Mouse (Mus musculus) liver, adult 2 months (tissue): ENCODE data around the gene Serpina1d. TPM values are rescaled to one million over a fixed set of nuclear protein-coding genes. Genes with fewer than 3 reads are reported as not detected.
A peak's percentile ranks its signal among the peaks of the same experiment; 100 is the strongest.
"Not testable (repeated sequence)": the region's sequence is repeated elsewhere in the genome, so short reads cannot be mapped to it uniquely, and the experiment has no call there.

ENCODE experiments used
- DNase-seq: peaks from one replicate; pipeline ENCODE4 v3.0.0-alpha.2; 2011; ENCODE audit warnings: low read depth, low spot score; ENCODE audit errors: extremely low read depth
- H3K27ac ChIP-seq: fragments of 200-500 bp; replicated peaks from 2 replicates; pipeline ENCODE4 v1.5.1; 2012; ENCODE audit warnings: low read depth, mild to moderate bottlenecking, control low read depth, inconsistent platforms, low read length; ENCODE audit not compliant: insufficient read depth
- H3K27me3 ChIP-seq: fragments of 200-500 bp; 2 replicates; pipeline ENCODE4 v1.6.1; 2012; ENCODE audit warnings: mild to moderate bottlenecking, moderate library complexity, low read length, inconsistent platforms; ENCODE audit not compliant: control insufficient read depth, insufficient read depth
- H3K36me3 ChIP-seq: fragments of 200-500 bp; 2 replicates; pipeline ENCODE4 v1.6.1; 2012; ENCODE audit warnings: low read length, inconsistent platforms; ENCODE audit not compliant: control insufficient read depth, insufficient read depth
- H3K4me1 ChIP-seq: fragments of 200-500 bp; 2 replicates; pipeline ENCODE4 v1.6.1; 2011; ENCODE audit warnings: low read length; ENCODE audit not compliant: control insufficient read depth, insufficient read depth
- H3K4me3 ChIP-seq: fragments of 200-500 bp; 2 replicates; pipeline ENCODE4 v1.5.1; 2011; ENCODE audit warnings: low read depth, mild to moderate bottlenecking, control low read depth, low read length, moderate library complexity; ENCODE audit not compliant: insufficient read depth
- H3K79me2 ChIP-seq: fragments of 200-500 bp; 2 replicates; pipeline ENCODE4 v1.6.1; 2012; ENCODE audit warnings: inconsistent platforms, mild to moderate bottlenecking, low read length, moderate library complexity; ENCODE audit not compliant: control insufficient read depth, insufficient read depth
- H3K9ac ChIP-seq: fragments of 200-500 bp; 2 replicates; pipeline ENCODE4 v1.6.1; 2012; ENCODE audit warnings: low read depth, mild to moderate bottlenecking, control low read depth, inconsistent platforms, low read length
- CTCF ChIP-seq: fragments of 200-500 bp; IDR thresholded peaks from 2 replicates; pipeline ENCODE4 v1.5.1; 2011; ENCODE audit warnings: low read depth, low read length, control low read depth
- POLR2A ChIP-seq: fragments of 200-500 bp; IDR thresholded peaks from 2 replicates; pipeline ENCODE4 v1.6.1; 2011; ENCODE audit warnings: low read length, control low read depth; ENCODE audit not compliant: insufficient read depth; ENCODE audit errors: extremely low read depth
- WGBS: fragments of 180-500 bp; shearing (Covaris S2); methylation state at CpG from one replicate; pipeline ENCODE4 v1.1.7; 2018; 5-methylcytosine and 5-hydroxymethylcytosine counted together
- polyA plus RNA-seq: library from polyadenylated mRNA; depleted of rRNA; stranded (reverse); fragments of >200 nt; gene quantifications from 2 replicates; pipeline ENCODE4 v1.2.3, GENCODE M21; 2012; rRNA removed
- total RNA-seq: library from RNA; depleted of rRNA; stranded (reverse); fragments of >200 nt; gene quantifications from 2 replicates; pipeline ENCODE4 v1.2.3, GENCODE M21; 2014; rRNA removed

Gene Serpina1d
- total RNA-seq (5,740 and 5,936 TPM in 2 replicates), polyA plus RNA-seq (7,463 and 8,304 TPM in 2 replicates)

- Histone ChIP-seq H3K4me3 (peak within 1 kb of the TSS; percentile 69), H3K9ac (peak within 1 kb of the TSS; percentile 91), H3K27ac (peak within 1 kb of the TSS; percentile 99)
- WGBS: 22% methylated on average over 6 of the region's 6 CpGs
- DNase-seq: peak; percentile 96
- H3K36me3 ChIP-seq, H3K4me1 ChIP-seq, H3K79me2 ChIP-seq, H3K27me3 ChIP-seq: not testable (repeated sequence)
- TF ChIP-seq POLR2A: peak; percentile 57; the same call in 1 of the 2 replicates
Measured at GRCm38 (mm10) chr12:103773246-103773851, at the start of gene Serpina1d. TSS of gene Serpina1d (minus strand) at chr12:103773592.

- H3K27me3 ChIP-seq, H3K79me2 ChIP-seq, H3K4me1 ChIP-seq: not testable (repeated sequence)
- H3K36me3 ChIP-seq: peaks cover 20% of the 10 kb centered on the region
- 0 out of 2 replicates have a peak, but pooled peaks have one; percentile 26 for TF ChIP-seq POLR2A
- H3K27ac ChIP-seq: peak overlapping the region; percentile 100
- peak; percentile 77 for DNase-seq
- H3K9ac ChIP-seq: peak overlapping the region; percentile 95
- peak overlapping the region; percentile 51 for H3K4me3 ChIP-seq
- WGBS: 12% methylated on average over 1 of the region's 1 CpGs
Measured at GRCm38 (mm10) chr12:103770597-103770996, 2.8 kb downstream of the Serpina1d start.

- DNase-seq: peak; percentile 54
- H3K79me2 ChIP-seq, H3K4me3 ChIP-seq, H3K27ac ChIP-seq, H3K4me1 ChIP-seq, H3K9ac ChIP-seq, H3K27me3 ChIP-seq: not testable (repeated sequence)
- 28% methylated on average over 3 of the region's 3 CpGs for WGBS
- peaks cover 24% of the 10 kb centered on the region for H3K36me3 ChIP-seq
Measured at GRCm38 (mm10) chr12:103763083-103763482, 10.3 kb downstream of the Serpina1d start.

DNA sequence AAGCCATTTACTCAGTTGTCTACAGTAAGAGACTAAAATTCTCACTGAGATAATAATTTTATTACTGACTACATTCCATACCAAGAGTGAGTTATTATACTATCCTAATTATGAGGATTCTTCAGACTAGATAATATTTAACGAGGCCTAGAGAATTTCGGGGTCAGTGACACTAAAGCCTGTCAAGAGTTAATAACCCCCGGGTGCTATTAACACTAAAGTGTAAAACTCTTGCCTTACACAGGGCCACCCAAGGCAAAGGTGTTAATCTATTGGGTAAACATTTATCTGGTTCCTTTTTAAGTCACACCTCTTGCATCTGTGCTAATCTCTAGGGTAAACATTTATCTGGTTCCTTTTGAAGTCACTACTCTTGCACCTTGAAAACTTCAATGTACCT is 13.1 kb downstream of the Serpina1d start:
- H3K79me2 ChIP-seq, H3K27ac ChIP-seq, H3K4me3 ChIP-seq, H3K36me3 ChIP-seq, H3K4me1 ChIP-seq, H3K27me3 ChIP-seq, H3K9ac ChIP-seq: not testable (repeated sequence)
- DNase-seq: peak; percentile 46
- 50% methylated on average over 3 of the region's 3 CpGs for WGBS

DNA sequence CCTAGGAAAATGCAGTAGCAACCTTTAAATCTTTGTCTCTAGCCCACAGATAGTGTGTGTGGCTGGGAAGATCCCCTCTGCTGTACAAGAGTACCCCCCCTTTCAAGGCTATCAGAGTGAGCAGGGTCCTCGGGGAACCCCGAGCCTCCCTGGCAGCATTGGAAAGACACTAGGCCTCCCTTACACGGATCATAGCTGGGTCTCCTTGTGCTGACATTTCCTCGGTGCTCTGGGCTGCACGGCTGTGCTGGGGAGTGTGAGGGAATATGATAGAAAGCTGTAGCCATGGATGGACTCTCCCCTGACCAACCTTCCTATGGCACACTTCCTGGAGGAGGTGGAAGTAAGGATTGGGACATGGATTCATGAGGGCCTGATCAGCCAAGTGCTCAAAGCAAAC is 27.4 kb downstream of the Serpina1d start:
- not testable (repeated sequence) for H3K79me2 ChIP-seq, DNase-seq, H3K27ac ChIP-seq, H3K9ac ChIP-seq, H3K27me3 ChIP-seq, H3K4me3 ChIP-seq, H3K4me1 ChIP-seq, H3K36me3 ChIP-seq
- 91% methylated on average over 5 of the region's 5 CpGs for WGBS

DNA sequence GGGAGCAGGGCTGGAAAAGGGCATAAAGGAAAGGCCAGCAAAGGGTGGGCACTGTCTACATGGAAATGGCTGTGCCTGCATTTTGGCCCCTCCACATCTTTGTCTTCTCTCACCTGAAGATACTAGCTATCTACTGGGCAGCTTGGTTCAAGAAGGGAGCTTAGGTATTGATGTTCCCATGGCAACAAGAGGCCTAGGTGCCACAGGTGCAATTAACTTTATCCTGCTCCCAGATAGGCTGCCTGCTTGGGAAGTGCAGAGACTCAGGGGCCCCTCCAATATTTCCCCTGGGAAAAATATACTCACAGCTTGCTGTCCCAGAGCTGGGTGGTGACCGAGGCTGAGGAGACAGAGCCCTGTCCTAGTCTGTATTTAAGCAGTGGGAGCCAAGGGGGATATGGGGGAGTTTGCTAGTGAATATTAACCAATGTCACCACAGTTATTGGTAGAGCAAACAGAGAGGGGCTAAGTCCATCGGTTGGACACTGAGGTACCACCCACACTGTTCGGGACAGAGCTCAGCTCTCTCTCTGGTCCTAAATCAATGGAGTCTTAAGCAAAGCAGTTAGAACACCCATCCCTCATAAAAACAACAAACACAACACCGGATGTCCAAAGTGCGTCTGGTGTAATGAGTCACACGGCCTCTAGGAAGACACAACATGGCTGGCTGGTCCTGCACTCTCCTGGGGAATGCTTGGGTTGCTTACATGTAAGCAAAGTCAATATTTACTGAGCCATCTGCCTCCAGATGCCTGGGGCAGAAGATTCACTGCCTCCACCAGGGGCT is 35.4 kb downstream of the Serpina1d start:
- peak overlapping the region; percentile 92 for H3K27ac ChIP-seq
- TF ChIP-seq CTCF: 0 out of 2 replicates have a peak, but pooled peaks have one; percentile 5
- 21% methylated on average over 6 of the region's 6 CpGs for WGBS
- DNase-seq: peak; percentile 100
- H3K27me3 ChIP-seq, H3K79me2 ChIP-seq, H3K36me3 ChIP-seq, H3K4me1 ChIP-seq: not testable (repeated sequence)
- peak overlapping the region; percentile 60 for H3K4me3 ChIP-seq
- H3K9ac ChIP-seq: peak overlapping the region; percentile 81
